Mouse (Mus musculus): ENCODE measurements around the gene Rec114. TPM values are rescaled to one million over a fixed set of nuclear protein-coding genes. Genes with fewer than 3 reads are reported as not detected.

Rec114 gene
- polyA plus RNA-seq, 1 experiment: not detected

DNA sequence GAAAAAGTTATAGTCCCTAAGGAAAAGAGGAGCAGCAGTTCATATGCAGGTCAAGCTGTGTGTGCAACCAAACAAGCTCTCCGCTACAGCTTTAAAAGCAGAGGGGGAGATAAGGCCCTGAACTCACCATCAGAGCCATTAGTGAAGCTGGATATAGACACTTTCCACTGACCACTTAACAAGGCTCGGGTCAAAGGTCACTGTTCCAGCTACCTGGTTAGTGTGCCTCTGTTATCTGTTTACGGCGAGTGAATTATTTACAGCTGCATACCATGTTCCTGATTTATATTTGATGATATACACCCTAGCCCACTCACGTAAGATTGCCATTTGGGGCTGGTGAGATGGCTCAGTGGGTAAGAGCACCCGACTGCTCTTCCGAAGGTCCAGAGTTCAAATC, 52.3 kb downstream of the Rec114 start:
- Histone ChIP-seq H3K4me1 (ENCODE audit: control insufficient read depth, insufficient read depth, low read length) (no peaks in the 10 kb centered on the region), H3K27ac (ENCODE audit: insufficient read depth, low read length) (no peak overlapping the region), H3K4me3 (ENCODE audit: insufficient read depth, low read length) (no peak overlapping the region)
- TF ChIP-seq POLR2A (IDR thresholded peaks at IDR 0.05; ENCODE audit: low read depth, low read length) (no peak), CTCF (IDR thresholded peaks at IDR 0.05; ENCODE audit: borderline replicate concordance, insufficient read depth, low read length) (no peak)

DNA sequence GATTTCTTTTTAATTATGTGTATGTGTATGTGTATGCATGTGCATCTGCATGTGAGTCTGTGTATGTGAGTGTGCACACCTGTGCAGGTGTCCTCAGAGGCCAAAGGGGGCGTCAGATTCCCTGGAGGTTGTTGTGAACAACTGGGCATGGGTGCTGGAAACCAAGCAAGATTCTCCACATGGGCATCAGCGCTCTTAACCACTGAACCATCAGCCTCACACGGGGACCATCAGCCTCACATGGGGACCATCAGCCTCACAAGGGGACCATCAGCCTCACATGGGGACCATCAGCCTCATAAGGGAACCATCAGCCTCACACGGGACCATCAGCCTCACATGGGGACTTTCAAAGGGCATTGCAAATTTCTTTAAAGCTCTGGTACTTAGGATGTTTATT, 53.1 kb downstream of the Rec114 start:
- H3K4me1 ChIP-seq (ENCODE audit: control insufficient read depth, insufficient read depth, low read length): no peaks in the 10 kb centered on the region
- TF ChIP-seq POLR2A (IDR thresholded peaks at IDR 0.05; ENCODE audit: low read depth, low read length) (no peak), CTCF (IDR thresholded peaks at IDR 0.05; ENCODE audit: borderline replicate concordance, insufficient read depth, low read length) (no peak)
- no peak overlapping the region for H3K4me3 ChIP-seq (ENCODE audit: insufficient read depth, low read length)
- no peak overlapping the region for H3K27ac ChIP-seq (ENCODE audit: insufficient read depth, low read length)

DNA sequence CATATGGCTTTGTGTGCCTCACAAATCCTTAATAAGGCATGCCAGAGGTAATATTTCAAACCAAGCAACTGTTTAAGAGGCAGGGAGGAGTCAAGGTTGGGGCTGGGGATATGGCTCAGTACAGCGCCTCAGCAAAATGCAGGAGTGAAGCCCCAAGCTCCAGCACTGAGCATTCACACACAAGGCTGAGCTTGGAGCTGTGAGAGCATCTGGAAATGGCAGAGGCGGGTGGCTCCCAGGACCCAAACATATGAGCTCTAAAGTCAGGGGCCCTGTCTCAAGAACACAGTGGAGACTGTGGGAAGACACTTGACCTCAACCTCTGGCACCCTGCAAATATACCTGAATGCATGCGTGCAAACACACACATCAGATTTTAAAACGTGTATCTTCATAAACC, 55.7 kb downstream of the Rec114 start:
- Histone ChIP-seq H3K4me1 (ENCODE audit: control insufficient read depth, insufficient read depth, low read length) (0 out of 2 replicates have a peak, but pooled peaks cover 4% of the 10 kb centered on the region), H3K27ac (ENCODE audit: insufficient read depth, low read length) (no peak overlapping the region), H3K4me3 (ENCODE audit: insufficient read depth, low read length) (no peak overlapping the region)
- TF ChIP-seq POLR2A (IDR thresholded peaks at IDR 0.05; ENCODE audit: low read depth, low read length) (no peak), CTCF (IDR thresholded peaks at IDR 0.05; ENCODE audit: borderline replicate concordance, insufficient read depth, low read length) (no peak)

DNA sequence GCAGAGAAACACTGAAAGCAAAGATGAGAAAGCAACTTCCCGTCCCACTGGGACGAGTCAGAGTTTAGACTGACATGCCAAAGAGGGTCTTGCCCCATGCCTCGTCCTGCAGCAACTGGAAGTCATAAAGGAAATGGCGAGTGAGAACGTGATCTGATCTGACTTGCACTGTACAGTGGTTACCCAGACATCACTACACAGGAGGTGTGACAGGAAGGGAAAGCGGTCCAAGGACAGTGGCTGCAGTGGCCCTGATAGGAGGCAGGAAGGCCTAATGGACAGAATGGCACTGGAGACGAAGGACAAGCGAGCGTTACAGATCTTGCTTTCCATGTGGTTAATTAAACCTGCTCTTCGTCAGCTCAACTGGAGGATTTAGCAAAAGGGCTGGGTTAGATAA, 58.5 kb downstream of the Rec114 start:
- TF ChIP-seq POLR2A (IDR thresholded peaks at IDR 0.05; ENCODE audit: low read depth, low read length): no peak
- TF ChIP-seq CTCF (IDR thresholded peaks at IDR 0.05; ENCODE audit: borderline replicate concordance, insufficient read depth, low read length): no peak
- H3K27ac ChIP-seq (ENCODE audit: insufficient read depth, low read length): no peak overlapping the region
- peaks cover 7% of the 10 kb centered on the region; the same call in 1 of the 2 replicates for H3K4me1 ChIP-seq (ENCODE audit: control insufficient read depth, insufficient read depth, low read length)
- no peak overlapping the region for H3K4me3 ChIP-seq (ENCODE audit: insufficient read depth, low read length)

DNA sequence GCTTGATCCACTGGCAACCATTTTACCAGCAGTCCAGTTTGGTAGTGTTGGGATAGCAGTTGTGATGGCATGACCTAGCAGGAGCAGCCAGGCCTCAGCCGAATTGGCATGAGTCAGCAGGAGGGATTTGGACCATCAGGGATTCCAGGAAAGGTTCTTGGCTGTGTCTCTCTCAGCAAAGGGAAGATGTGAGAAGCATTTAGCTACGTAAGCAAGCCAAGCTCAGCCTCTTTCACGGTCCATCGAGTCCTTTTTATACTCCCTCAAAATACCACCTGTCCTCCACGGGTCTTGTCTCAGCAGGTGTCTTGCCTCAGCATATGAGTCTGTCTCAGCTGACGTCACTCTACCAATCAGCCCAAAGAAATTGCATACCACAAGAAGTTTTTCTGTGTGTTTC, 60.4 kb downstream of the Rec114 start:
- Histone ChIP-seq H3K4me3 (ENCODE audit: insufficient read depth, low read length) (no peak overlapping the region), H3K27ac (ENCODE audit: insufficient read depth, low read length) (no peak overlapping the region), H3K4me1 (ENCODE audit: control insufficient read depth, insufficient read depth, low read length) (peaks cover 7% of the 10 kb centered on the region; the same call in 1 of the 2 replicates)
- TF ChIP-seq POLR2A (IDR thresholded peaks at IDR 0.05; ENCODE audit: low read depth, low read length) (no peak), CTCF (IDR thresholded peaks at IDR 0.05; ENCODE audit: borderline replicate concordance, insufficient read depth, low read length) (no peak)

DNA sequence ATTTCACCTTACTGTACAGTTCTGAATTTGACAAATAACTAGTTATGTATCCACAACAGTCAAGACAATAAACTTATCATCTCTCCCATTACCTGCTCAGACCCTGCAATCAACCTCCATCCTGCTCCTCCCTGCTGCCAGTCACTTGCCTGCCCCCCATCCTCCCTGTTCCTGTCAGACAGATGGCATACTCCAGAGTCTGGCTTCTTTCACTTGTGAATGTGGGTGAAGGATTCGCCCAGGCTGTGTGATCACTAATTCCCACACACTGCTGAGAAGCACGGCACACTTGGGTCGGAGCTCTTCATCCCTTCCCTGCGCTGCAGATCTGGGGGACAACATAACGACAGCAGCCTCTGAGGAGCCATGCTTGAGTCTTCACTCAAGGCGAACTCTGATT, 61.7 kb downstream of the Rec114 start:
- TF ChIP-seq CTCF (IDR thresholded peaks at IDR 0.05; ENCODE audit: borderline replicate concordance, insufficient read depth, low read length) (no peak), POLR2A (IDR thresholded peaks at IDR 0.05; ENCODE audit: low read depth, low read length) (no peak)
- Histone ChIP-seq H3K4me3 (ENCODE audit: insufficient read depth, low read length) (no peak overlapping the region), H3K4me1 (ENCODE audit: control insufficient read depth, insufficient read depth, low read length) (peaks cover 7% of the 10 kb centered on the region; the same call in 1 of the 2 replicates), H3K27ac (ENCODE audit: insufficient read depth, low read length) (no peak overlapping the region)

DNA sequence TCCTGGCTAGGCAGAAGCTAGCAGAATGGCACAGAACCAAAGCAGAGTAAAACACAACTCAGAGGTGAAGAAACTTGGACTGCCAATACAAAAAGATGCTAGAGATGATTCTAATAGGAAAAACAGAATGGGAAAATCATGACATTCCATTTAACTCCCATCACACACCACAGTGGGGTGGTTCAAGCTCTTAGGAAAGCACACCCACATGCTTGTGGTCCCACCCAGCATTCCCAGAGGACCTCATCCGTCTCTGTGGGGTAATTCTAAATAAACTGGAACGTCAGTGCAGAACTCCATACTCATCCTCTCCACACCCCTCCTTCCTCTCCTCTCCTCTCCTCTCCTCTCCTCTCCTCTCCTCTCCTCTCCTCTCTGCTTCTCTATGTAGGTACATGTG, 62.4 kb downstream of the Rec114 start:
- Histone ChIP-seq H3K4me1 (ENCODE audit: control insufficient read depth, insufficient read depth, low read length) (peaks cover 7% of the 10 kb centered on the region; the same call in 1 of the 2 replicates), H3K4me3 (ENCODE audit: insufficient read depth, low read length) (no peak overlapping the region), H3K27ac (ENCODE audit: insufficient read depth, low read length) (peak overlapping the region; percentile 27; the same call in 1 of the 2 replicates)
- no peak for TF ChIP-seq CTCF (IDR thresholded peaks at IDR 0.05; ENCODE audit: borderline replicate concordance, insufficient read depth, low read length)
- TF ChIP-seq POLR2A (IDR thresholded peaks at IDR 0.05; ENCODE audit: low read depth, low read length): no peak

DNA sequence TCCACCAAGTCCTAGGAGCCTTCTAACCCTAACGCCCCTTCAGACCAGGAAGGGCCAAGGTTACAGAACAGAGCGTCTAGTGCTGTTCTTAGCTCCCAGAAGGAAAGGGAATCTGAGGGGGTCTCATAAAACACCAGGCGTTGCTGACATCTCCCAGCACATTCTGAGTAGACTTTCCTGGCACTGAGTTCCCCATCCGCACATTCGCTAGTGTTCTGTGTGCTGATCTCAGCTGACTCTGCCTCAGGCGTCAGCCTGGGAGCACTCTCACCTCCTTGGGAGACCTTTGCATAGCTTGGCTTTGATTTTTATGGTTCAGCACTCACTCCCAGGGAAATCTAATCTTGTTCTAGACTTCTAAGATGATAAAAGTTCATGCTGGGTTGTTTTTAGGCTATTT, 68.4 kb downstream of the Rec114 start:
- no peak overlapping the region for H3K4me3 ChIP-seq (ENCODE audit: insufficient read depth, low read length)
- peaks cover 9% of the 10 kb centered on the region for H3K4me1 ChIP-seq (ENCODE audit: control insufficient read depth, insufficient read depth, low read length)
- no peak for TF ChIP-seq POLR2A (IDR thresholded peaks at IDR 0.05; ENCODE audit: low read depth, low read length)
- no peak for TF ChIP-seq CTCF (IDR thresholded peaks at IDR 0.05; ENCODE audit: borderline replicate concordance, insufficient read depth, low read length)
- no peak overlapping the region for H3K27ac ChIP-seq (ENCODE audit: insufficient read depth, low read length)

DNA sequence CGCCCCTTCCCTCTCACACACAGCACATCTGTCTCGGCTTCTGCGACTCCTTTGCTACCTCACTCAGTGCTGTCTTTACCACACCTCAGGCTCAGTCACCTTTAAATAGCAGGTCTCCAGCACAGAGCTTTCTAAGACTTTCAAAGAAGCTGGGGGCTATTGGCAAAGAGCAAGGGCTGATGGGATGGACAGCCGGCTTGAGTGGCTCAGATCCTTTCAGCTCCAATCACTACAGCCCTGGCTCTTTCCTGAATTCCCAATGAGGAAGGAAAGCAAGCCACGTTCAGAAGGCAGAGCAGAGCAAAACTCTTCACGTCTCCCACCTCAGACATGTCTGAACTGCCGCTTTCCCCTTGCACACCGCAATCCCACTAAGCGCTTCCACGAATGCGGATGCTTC, 69.0 kb downstream of the Rec114 start:
- Histone ChIP-seq H3K4me1 (ENCODE audit: control insufficient read depth, insufficient read depth, low read length) (peaks cover 9% of the 10 kb centered on the region), H3K4me3 (ENCODE audit: insufficient read depth, low read length) (no peak overlapping the region), H3K27ac (ENCODE audit: insufficient read depth, low read length) (no peak overlapping the region)
- no peak for TF ChIP-seq POLR2A (IDR thresholded peaks at IDR 0.05; ENCODE audit: low read depth, low read length)
- TF ChIP-seq CTCF (IDR thresholded peaks at IDR 0.05; ENCODE audit: borderline replicate concordance, insufficient read depth, low read length): no peak

DNA sequence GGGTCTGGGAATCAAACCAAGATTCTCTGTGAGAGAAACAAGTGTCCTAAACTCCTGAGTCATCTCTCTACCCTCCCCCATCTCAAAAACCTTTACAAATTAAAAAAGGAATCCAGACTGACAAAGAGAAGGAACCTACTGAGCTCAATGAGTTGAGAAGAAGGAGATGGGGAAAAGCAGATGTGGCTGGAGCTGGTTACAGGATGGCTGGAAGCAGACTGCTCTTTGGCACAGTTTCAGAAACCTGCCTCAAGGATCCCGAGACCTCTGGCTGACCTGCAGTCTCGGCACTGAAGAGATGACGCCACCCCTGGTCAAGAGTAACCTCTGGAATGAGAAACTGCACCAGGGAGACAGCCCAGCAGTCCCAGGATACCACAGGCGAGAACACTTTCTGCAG, 71.3 kb downstream of the Rec114 start:
- peaks cover 14% of the 10 kb centered on the region for H3K4me1 ChIP-seq (ENCODE audit: control insufficient read depth, insufficient read depth, low read length)
- no peak overlapping the region; the same call in 1 of the 2 replicates for H3K27ac ChIP-seq (ENCODE audit: insufficient read depth, low read length)
- H3K4me3 ChIP-seq (ENCODE audit: insufficient read depth, low read length): no peak overlapping the region
- TF ChIP-seq POLR2A (IDR thresholded peaks at IDR 0.05; ENCODE audit: low read depth, low read length) (no peak), CTCF (IDR thresholded peaks at IDR 0.05; ENCODE audit: borderline replicate concordance, insufficient read depth, low read length) (no peak)

DNA sequence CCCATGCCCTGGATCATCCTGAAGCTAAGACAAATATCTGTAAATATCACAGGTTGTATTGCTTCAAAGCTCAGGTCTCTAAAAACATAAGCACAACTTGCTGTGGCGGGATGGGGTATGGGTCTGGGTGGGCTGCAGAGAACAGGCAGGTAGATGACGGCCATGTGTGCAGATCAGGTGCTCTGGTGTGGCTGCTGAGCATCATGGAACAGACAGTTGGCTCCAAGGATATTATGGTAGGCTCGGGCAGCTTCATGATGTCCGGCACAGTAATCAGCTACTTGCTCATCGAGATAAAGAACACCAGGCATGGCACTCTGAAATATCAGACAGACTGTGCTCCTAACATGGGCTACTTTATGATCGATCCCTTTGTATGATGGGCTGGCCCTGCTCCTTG, 73.9 kb downstream of the Rec114 start:
- Histone ChIP-seq H3K27ac (ENCODE audit: insufficient read depth, low read length) (no peak overlapping the region), H3K4me1 (ENCODE audit: control insufficient read depth, insufficient read depth, low read length) (peaks cover 14% of the 10 kb centered on the region), H3K4me3 (ENCODE audit: insufficient read depth, low read length) (no peak overlapping the region)
- TF ChIP-seq POLR2A (IDR thresholded peaks at IDR 0.05; ENCODE audit: low read depth, low read length) (no peak), CTCF (IDR thresholded peaks at IDR 0.05; ENCODE audit: borderline replicate concordance, insufficient read depth, low read length) (no peak)
